ENCODE assay signal across 12 mouse cellular contexts in the genomic region with DNA sequence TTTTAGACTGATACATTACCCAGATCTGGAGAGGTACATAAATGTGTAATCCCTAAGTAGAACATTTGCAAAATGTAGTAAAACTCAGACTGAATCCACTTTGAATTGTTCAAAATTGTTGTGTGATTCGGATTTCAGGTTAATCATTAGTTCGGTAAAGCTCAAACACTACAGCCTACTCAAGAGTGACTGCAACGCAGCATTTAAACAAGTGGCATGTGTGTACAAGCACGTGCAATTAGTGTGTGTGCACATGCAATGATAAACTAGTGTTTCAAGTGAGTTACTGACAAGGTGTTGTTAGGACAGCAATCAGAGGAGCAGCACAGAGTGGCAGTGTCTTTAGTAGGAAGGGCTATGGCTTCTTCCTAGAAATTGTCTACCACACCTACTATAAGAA.
"Had no signal": no experiment of that assay in that cellular context is flagged by ENCODE, and none has a peak within 500 bp of the region (broad histone marks: within the 10 kb centered on the region; RNA-seq: fewer than 3 reads in every experiment).

No protein-coding gene starts in this region.

- H3K27ac ChIP-seq: hindbrain, embryonic 15.5 days; left cerebral cortex, adult 2 months; liver, embryonic 13.5 days had no signal

- DNase-seq: layer of hippocampus, postnatal 36 days; liver, embryonic 13.5 days; lung, embryonic 14.5 days; lung, postnatal 10 days; lung, postnatal 4 days; midbrain, embryonic 14.5 days; thymus, adult 18-20 months; thymus, postnatal 36 days had no signal

- H3K4me2 ChIP-seq: hindbrain, embryonic 15.5 days; liver, embryonic 13.5 days; lung, embryonic 14.5 days; midbrain, embryonic 11.5 days had no signal

- H3K4me1 ChIP-seq: hindbrain, embryonic 15.5 days had no signal

- H3K4me3 ChIP-seq: hindbrain, embryonic 15.5 days; left cerebral cortex, adult 2 months; liver, embryonic 13.5 days had no signal

- ATAC-seq: intestine, postnatal 0 days had no signal

- H3K9ac ChIP-seq: hindbrain, embryonic 15.5 days; liver, embryonic 13.5 days; lung, embryonic 14.5 days had no signal

- H3K36me3 ChIP-seq: hindbrain, embryonic 15.5 days; liver, embryonic 13.5 days had no signal

- H3K27me3 ChIP-seq: hindbrain, embryonic 15.5 days; liver, embryonic 13.5 days had no signal

- H3K9me3 ChIP-seq: hindbrain, embryonic 15.5 days; liver, embryonic 13.5 days had no signal
